Mouse (Mus musculus): Measurements from ENCODE around the gene Gm6525. TPM values are rescaled to one million over a fixed set of nuclear protein-coding genes. Genes with fewer than 3 reads are reported as not detected.

The Gm6525 gene
- polyA plus RNA-seq, 1 experiment, result not detected

- H3K27me3 ChIP-seq (ENCODE audit: control insufficient read depth, insufficient read depth, low read length, poor library complexity, severe bottlenecking), result no peaks in the 10 kb centered on the region
- no peak for TF ChIP-seq CTCF (IDR thresholded peaks at IDR 0.05; ENCODE audit: low read depth, low read length)
- no peak for TF ChIP-seq EP300 (IDR thresholded peaks at IDR 0.05; ENCODE audit: insufficient read depth, low read depth, low read length)
- no peak for TF ChIP-seq POLR2A (IDR thresholded peaks at IDR 0.05; ENCODE audit: insufficient read depth, low read length)
- H3K36me3 ChIP-seq (ENCODE audit: control insufficient read depth, insufficient read depth, low read length, poor library complexity, severe bottlenecking), result no peaks in the 10 kb centered on the region
- H3K4me3 ChIP-seq (ENCODE audit: low read depth, low read length), result no peak overlapping the region
- H3K9me3 ChIP-seq (replicated peaks; ENCODE audit: control insufficient read depth, insufficient read depth, low read length, poor library complexity, severe bottlenecking), result peaks cover 3% of the 10 kb centered on the region
- H3K9ac ChIP-seq (ENCODE audit: low read depth, poor library complexity, severe bottlenecking), result peak overlapping the region; percentile 58; the same call in 1 of the 2 replicates
- peaks cover 3% of the 10 kb centered on the region for H3K4me1 ChIP-seq (ENCODE audit: control insufficient read depth, insufficient read depth, low read length)
- no peak overlapping the region for H3K27ac ChIP-seq (ENCODE audit: insufficient read depth, low read length)
Measured at GRCm38 (mm10) chr3:84217961-84218351, 44.1 kb downstream of the Gm6525 start.

GRCm38 (mm10) chr3:84218498-84218897, 44.6 kb downstream of the Gm6525 start:
- peak overlapping the region; percentile 58; the same call in 1 of the 2 replicates for H3K9ac ChIP-seq (ENCODE audit: low read depth, poor library complexity, severe bottlenecking)
- H3K4me3 ChIP-seq (ENCODE audit: low read depth, low read length), result no peak overlapping the region

GRCm38 (mm10) chr3:84219166-84219710, 45.3 kb downstream of the Gm6525 start:
- Histone ChIP-seq H3K4me3 (ENCODE audit: low read depth, low read length) (no peak overlapping the region), H3K9me3 (replicated peaks; ENCODE audit: control insufficient read depth, insufficient read depth, low read length, poor library complexity, severe bottlenecking) (peaks cover 3% of the 10 kb centered on the region), H3K4me1 (ENCODE audit: control insufficient read depth, insufficient read depth, low read length) (peaks cover 3% of the 10 kb centered on the region), H3K27me3 (ENCODE audit: control insufficient read depth, insufficient read depth, low read length, poor library complexity, severe bottlenecking) (no peaks in the 10 kb centered on the region), H3K9ac (ENCODE audit: low read depth, poor library complexity, severe bottlenecking) (no peak overlapping the region), H3K36me3 (ENCODE audit: control insufficient read depth, insufficient read depth, low read length, poor library complexity, severe bottlenecking) (no peaks in the 10 kb centered on the region), H3K27ac (ENCODE audit: insufficient read depth, low read length) (no peak overlapping the region)
- TF ChIP-seq CTCF (IDR thresholded peaks at IDR 0.05; ENCODE audit: low read depth, low read length) (no peak), EP300 (IDR thresholded peaks at IDR 0.05; ENCODE audit: insufficient read depth, low read depth, low read length) (no peak), POLR2A (IDR thresholded peaks at IDR 0.05; ENCODE audit: insufficient read depth, low read length) (no peak)

More at GRCm38 (mm10) chr3:84218498-84218897, 44.6 kb downstream of the Gm6525 start:
- H3K27ac ChIP-seq (ENCODE audit: insufficient read depth, low read length), result no peak overlapping the region
- H3K4me1 ChIP-seq (ENCODE audit: control insufficient read depth, insufficient read depth, low read length), result peaks cover 3% of the 10 kb centered on the region
- H3K9me3 ChIP-seq (replicated peaks; ENCODE audit: control insufficient read depth, insufficient read depth, low read length, poor library complexity, severe bottlenecking), result peaks cover 3% of the 10 kb centered on the region
- H3K36me3 ChIP-seq (ENCODE audit: control insufficient read depth, insufficient read depth, low read length, poor library complexity, severe bottlenecking), result no peaks in the 10 kb centered on the region
- TF ChIP-seq CTCF (IDR thresholded peaks at IDR 0.05; ENCODE audit: low read depth, low read length) (no peak), POLR2A (IDR thresholded peaks at IDR 0.05; ENCODE audit: insufficient read depth, low read length) (no peak), EP300 (IDR thresholded peaks at IDR 0.05; ENCODE audit: insufficient read depth, low read depth, low read length) (no peak)
- no peaks in the 10 kb centered on the region for H3K27me3 ChIP-seq (ENCODE audit: control insufficient read depth, insufficient read depth, low read length, poor library complexity, severe bottlenecking)

- H3K9me3 ChIP-seq (replicated peaks; ENCODE audit: control insufficient read depth, insufficient read depth, low read length, poor library complexity, severe bottlenecking), result peaks cover 3% of the 10 kb centered on the region
- H3K27me3 ChIP-seq (ENCODE audit: control insufficient read depth, insufficient read depth, low read length, poor library complexity, severe bottlenecking), result no peaks in the 10 kb centered on the region
- H3K27ac ChIP-seq (ENCODE audit: insufficient read depth, low read length), result no peak overlapping the region
- H3K9ac ChIP-seq (ENCODE audit: low read depth, poor library complexity, severe bottlenecking), result peak overlapping the region; percentile 50
- H3K36me3 ChIP-seq (ENCODE audit: control insufficient read depth, insufficient read depth, low read length, poor library complexity, severe bottlenecking), result no peaks in the 10 kb centered on the region
- no peak for TF ChIP-seq POLR2A (IDR thresholded peaks at IDR 0.05; ENCODE audit: insufficient read depth, low read length)
- TF ChIP-seq CTCF (IDR thresholded peaks at IDR 0.05; ENCODE audit: low read depth, low read length), result no peak
- no peak for TF ChIP-seq EP300 (IDR thresholded peaks at IDR 0.05; ENCODE audit: insufficient read depth, low read depth, low read length)
- H3K4me1 ChIP-seq (ENCODE audit: control insufficient read depth, insufficient read depth, low read length), result peaks cover 3% of the 10 kb centered on the region
- H3K4me3 ChIP-seq (ENCODE audit: low read depth, low read length), result no peak overlapping the region
Measured at GRCm38 (mm10) chr3:84219720-84220273, 45.9 kb downstream of the Gm6525 start.

GRCm38 (mm10) chr3:84220326-84220725, 46.4 kb downstream of the Gm6525 start:
- H3K4me1 ChIP-seq (ENCODE audit: control insufficient read depth, insufficient read depth, low read length), result peaks cover 3% of the 10 kb centered on the region
- no peaks in the 10 kb centered on the region for H3K36me3 ChIP-seq (ENCODE audit: control insufficient read depth, insufficient read depth, low read length, poor library complexity, severe bottlenecking)
- peak overlapping the region; percentile 50 for H3K9ac ChIP-seq (ENCODE audit: low read depth, poor library complexity, severe bottlenecking)
- peaks cover 3% of the 10 kb centered on the region for H3K9me3 ChIP-seq (replicated peaks; ENCODE audit: control insufficient read depth, insufficient read depth, low read length, poor library complexity, severe bottlenecking)
- 0 out of 2 replicates have a peak overlapping the region, but pooled peaks have one; percentile 8 for H3K27ac ChIP-seq (ENCODE audit: insufficient read depth, low read length)
- peak overlapping the region; percentile 53 for H3K4me3 ChIP-seq (ENCODE audit: low read depth, low read length)
- H3K27me3 ChIP-seq (ENCODE audit: control insufficient read depth, insufficient read depth, low read length, poor library complexity, severe bottlenecking), result no peaks in the 10 kb centered on the region
- TF ChIP-seq EP300 (IDR thresholded peaks at IDR 0.05; ENCODE audit: insufficient read depth, low read depth, low read length), result no peak
- no peak for TF ChIP-seq POLR2A (IDR thresholded peaks at IDR 0.05; ENCODE audit: insufficient read depth, low read length)
- TF ChIP-seq CTCF (IDR thresholded peaks at IDR 0.05; ENCODE audit: low read depth, low read length), result no peak

- peaks cover 2% of the 10 kb centered on the region for H3K9me3 ChIP-seq (replicated peaks; ENCODE audit: control insufficient read depth, insufficient read depth, low read length, poor library complexity, severe bottlenecking)
- H3K27me3 ChIP-seq (ENCODE audit: control insufficient read depth, insufficient read depth, low read length, poor library complexity, severe bottlenecking), result no peaks in the 10 kb centered on the region
- H3K9ac ChIP-seq (ENCODE audit: low read depth, poor library complexity, severe bottlenecking), result peak overlapping the region; percentile 50
- TF ChIP-seq POLR2A (IDR thresholded peaks at IDR 0.05; ENCODE audit: insufficient read depth, low read length), result no peak
- TF ChIP-seq EP300 (IDR thresholded peaks at IDR 0.05; ENCODE audit: insufficient read depth, low read depth, low read length), result 0 out of 2 replicates have a peak, but pooled peaks have one; percentile 13
- TF ChIP-seq CTCF (IDR thresholded peaks at IDR 0.05; ENCODE audit: low read depth, low read length), result no peak
- H3K36me3 ChIP-seq (ENCODE audit: control insufficient read depth, insufficient read depth, low read length, poor library complexity, severe bottlenecking), result no peaks in the 10 kb centered on the region
- H3K4me1 ChIP-seq (ENCODE audit: control insufficient read depth, insufficient read depth, low read length), result peaks cover 3% of the 10 kb centered on the region
- no peak overlapping the region for H3K27ac ChIP-seq (ENCODE audit: insufficient read depth, low read length)
- H3K4me3 ChIP-seq (ENCODE audit: low read depth, low read length), result peak overlapping the region; percentile 53
Measured at GRCm38 (mm10) chr3:84220748-84221147, 46.8 kb downstream of the Gm6525 start.

Other genes with a start within 250 kb of the Gm6525 start
- gene Tmem131l, start 133.9 kb upstream of the Gm6525 start, polyA plus RNA-seq (2011; ENCODE audit: insufficient read depth, insufficient read length, low read depth, missing spikeins), result 42.8 and 51.5 TPM in 2 replicates
- 43.8 and 50.7 TPM in 2 replicates for gene Mnd1, start 18.3 kb upstream of the Gm6525 start, polyA plus RNA-seq (2011; ENCODE audit: insufficient read depth, insufficient read length, low read depth, missing spikeins)
- gene Trim2, start 132.8 kb downstream of the Gm6525 start, polyA plus RNA-seq (2011; ENCODE audit: insufficient read depth, insufficient read length, low read depth, missing spikeins), result 11.4 and 12.8 TPM in 2 replicates

Data from ES-Bruce4 (cell line).